Mouse (Mus musculus) cerebellum, postnatal 25 days (tissue): ENCODE measurements around the gene Kdm7a.

Experiments used
- DNase-seq, 2 experiments: peaks; one replicate each; pipeline ENCODE4 v3.0.0; 2021; ENCODE audit warnings: mixed read lengths in 2 of 2

The Kdm7a gene

DNA sequence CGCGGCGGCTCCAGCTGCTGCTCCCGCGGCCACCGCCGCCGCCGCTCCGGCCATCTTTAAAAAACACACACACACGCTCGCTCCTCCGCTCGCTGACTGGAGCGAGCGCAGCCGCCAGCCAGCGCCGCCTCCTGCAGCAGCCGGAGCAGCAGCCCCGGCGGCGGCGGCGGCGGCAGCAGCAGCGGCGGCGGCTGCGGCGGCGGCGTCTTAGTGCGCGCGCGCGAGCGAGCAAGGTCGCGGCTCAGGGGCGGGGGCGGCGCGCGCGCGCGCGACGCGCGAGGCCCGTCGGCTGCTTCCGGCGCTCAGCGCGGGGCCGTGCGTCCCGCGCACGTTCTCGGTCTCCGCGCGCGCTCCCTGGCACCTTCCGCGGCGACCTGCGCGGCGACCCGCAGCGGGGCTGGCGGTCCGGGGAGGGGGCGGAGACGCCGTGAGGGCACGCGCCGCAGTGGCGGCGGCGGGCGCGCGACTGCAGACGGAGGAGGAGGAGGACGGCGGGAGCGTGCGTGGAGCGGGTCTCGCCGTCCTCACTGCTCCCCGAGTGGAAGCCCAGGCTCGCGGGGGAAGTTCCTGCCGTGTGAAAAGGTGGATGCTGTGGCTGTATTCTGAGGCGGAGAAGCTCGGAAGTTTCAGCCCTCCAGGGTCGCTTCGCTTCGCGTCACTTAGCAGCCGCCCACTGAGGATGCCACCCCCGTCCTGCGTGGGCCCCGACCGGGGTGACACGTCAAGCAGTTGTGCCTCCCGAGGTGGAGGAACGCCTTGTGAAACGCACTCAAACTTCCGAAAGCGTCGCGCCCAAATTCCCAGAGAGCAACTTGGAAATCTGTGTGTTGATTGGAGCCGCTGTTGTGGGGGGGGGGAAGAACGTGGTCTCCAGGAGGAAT is at the start of gene Kdm7a:
Kdm7a (minus strand) TSS at position 209 of the 881 bp plus-strand sequence.
- peak; percentile 93 to 96 for DNase-seq

DNA sequence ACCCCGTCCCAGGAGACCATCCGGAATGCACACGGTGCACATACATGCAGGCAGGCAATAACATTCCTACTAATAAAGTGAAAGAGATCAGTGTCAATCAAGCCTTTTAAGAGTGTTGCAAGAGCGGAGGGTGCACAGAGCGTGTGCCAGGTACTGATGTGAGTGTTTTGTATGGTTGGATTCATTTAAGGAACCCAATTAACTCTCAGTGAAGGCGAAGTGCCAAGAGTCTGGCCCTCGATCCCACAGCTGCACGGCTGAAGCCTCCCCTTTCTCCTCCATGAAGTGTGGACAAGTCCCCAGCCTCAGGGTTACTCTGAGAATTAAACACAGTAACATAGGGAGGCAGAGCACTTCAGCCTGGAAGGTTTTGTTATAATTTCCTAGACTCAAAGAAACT is 48.7 kb upstream of the Kdm7a start:
- no peak for DNase-seq

DNA sequence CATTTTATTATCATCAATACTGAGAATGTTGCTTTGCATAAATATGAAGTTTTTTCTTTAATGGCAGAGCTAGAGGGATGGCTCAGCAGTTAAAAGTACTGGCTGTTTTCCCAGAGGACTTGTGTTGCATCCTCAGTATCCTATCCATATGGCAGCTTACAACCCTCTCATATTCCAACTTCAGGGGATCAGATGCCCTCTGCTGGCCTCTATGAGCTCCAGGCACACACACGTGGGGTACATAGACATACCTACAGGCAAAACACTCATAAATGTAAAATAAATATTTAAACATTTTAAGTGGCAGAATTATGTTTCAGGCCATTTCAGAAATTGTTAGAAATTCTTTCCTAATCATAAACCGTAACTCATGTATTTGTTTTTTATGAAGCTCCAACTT is 43.5 kb upstream of the Kdm7a start:
- DNase-seq, result no peak

DNA sequence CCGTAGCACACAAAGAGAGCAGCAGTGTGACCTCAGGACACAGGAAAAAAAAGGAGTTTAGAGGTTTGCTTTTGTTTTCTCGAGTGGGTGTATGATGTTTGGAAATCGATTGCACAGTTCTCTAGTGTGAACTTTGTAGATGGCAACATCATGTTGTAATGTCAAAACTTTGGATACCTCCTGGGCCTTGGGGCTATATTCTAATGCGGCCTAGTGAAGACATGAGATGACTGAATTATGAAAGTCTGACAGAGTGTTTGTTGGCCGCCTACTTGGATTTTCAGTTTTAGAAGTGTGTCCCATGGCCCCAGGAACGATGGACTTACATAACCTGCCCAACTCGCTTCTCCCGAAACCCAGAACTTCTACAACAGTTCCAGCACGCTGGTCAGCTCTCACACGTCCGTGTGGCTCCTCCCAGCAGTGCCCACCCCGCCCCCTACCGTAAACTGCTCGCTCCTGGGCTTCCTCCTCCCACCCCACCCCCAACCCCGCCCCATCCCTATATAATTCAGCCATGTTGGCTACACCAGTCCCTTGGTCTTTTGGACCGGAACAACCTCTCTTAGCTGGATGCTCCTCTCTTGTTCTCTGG is 42.7 kb upstream of the Kdm7a start:
- DNase-seq, result no peak

DNA sequence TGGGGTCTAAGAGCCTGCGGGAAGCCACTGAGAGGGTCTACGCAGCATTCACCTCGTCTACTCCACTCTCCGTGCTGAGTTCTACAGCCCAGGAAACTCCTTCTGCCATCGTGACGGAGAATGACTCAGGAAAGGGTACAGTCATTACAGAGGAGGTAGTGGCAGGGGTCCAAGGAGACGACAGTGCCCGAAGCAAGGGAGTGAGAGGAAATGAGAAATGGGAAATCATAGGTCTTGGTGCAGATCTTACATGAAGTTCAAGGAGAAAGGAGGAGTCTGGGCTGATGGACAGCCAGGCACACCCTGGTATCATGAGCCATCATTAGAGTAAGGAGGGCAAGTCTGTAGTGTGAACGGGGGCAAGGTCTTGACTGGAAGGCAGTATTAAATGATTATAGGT is 37.5 kb upstream of the Kdm7a start:
- no peak for DNase-seq

DNA sequence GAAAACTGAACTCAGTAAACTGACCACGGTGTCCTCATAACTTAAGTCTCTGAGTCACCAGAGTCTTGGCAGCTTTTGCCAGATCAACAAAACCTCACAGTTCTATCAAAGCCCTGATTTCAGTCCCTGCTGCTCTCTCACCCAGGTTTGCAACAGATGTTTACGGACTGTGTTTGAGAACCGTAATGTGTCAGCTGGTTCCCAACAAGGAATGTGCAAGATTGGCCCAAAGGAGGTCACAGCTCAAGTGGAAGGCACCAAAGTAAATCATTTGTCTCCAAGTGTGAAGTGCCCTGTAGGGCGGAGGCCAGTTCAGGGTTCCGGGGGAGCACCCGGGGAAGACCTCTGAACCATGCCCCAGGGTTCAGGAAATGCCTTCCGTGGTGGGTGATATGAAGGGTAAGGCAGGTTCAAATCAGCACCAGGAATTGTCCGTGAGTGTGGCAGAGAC is 36.9 kb upstream of the Kdm7a start:
- DNase-seq, result peak in 1 of 2 experiments; percentile 14

DNA sequence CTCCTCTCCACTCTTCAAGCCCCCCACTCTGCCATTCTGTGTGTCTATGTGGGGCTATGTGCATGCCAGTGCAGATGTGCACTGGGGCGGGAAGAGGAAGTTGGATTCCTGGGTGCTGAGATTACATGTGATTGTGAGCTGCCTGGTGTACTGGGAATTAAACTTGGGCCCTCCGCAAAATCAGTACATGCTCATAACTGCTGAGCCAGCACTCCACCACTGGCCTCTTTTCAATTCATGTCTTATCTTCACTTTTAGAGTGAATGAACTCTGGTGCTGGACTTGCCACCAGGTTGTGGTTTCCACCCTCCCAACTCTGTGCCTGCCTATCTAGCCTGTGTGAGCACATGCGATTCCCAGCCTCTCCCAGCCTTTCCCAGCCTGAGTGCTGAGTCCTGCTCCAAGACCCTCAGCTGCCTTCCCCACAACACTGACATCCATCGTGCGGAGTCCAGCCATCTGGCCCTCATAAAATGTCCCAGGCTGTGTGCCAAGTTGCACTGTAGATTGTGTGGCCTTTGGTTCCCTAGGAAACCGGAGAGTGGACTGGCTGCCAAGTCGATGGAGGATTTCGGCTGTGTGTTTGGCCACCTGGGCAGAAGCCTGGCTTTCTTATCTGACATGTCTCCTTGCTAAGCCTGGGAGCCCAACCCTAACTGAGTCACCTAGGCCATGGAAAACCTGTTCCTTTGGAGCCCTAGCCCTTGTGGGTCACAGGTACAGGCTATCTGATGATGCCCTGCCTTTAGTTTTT is 36.3 kb upstream of the Kdm7a start:
- DNase-seq, result peak; percentile 86 to 91

DNA sequence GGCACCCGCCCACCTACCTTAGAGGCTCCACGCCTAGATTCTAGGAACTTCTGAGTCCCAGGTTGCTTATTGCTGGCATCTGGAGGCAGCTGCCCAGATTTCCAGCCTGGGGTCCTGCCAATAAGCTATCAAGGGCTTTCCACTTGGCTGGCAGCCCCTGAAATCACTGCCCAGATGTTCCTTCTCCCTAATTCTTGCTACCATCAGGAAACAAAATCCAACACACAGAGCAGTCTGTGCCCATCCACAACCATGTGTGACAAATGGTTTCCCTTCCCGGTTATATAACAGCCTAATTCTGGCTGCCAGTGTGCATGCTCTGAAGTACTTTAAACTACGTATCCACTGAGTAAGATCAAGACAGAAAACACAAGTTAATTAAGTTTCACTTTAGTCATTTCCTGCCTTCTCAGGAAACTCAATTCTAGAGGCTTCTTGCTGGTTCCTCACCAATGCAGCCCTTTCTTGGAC is 34.9 kb upstream of the Kdm7a start:
- DNase-seq, result no peak

DNA sequence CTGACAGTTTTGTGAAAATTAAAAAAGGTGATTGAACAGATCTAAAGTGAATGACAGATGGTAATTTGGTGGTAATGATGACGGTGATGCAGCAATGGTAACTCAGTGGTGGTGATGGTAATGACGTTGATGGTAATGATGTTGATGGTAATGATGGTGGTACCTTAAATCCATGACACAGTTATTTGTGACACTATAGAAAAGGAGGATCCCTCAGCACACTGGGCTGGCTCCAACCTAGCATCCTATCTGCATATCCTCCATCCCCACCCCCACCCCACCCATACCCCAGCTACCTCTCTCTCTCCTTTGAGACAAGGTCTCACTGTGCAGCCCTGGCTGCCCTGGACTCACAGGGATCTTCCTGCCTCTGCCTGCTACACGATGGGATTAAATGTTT is 34.4 kb upstream of the Kdm7a start:
- DNase-seq, result no peak

DNA sequence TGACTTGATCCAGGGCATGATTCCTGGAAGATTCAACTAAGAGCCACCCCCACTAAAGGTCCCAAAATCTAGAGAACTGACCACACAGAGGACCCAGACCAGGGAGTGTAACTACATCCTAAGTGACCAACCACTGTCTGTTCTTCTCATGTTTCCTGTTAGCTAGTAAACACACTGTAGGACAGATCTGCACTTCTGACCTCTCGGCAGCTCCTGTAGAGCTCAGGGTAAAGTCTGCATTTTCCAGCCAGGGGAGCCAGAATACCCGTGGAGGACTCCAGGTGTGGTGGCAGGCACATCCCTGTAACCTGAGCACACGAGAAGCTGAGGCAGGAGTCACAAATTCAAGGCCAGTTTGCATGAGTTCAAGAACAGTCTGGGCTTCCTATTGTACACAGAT is 31.3 kb upstream of the Kdm7a start:
- no peak for DNase-seq

DNA sequence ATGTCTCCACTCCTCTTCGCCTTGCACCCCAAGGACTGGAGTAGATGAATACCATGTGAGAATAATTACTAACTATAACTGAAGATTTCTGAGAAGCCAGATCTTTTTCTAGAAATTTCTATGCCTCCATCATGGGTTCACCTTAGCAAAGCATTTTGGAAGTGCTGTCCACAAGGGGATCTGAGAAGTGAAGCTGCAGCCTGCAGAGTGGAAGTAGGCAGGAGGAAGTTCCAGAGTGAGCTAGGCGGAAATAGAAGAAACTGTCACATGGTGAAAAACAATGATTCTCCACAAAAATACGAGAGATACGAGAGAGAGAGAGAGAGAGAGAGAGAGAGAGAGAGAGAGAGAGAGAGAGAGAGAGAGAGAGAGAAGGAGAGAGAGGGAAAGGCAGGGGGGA is 26.0 kb upstream of the Kdm7a start:
- no peak for DNase-seq

DNA sequence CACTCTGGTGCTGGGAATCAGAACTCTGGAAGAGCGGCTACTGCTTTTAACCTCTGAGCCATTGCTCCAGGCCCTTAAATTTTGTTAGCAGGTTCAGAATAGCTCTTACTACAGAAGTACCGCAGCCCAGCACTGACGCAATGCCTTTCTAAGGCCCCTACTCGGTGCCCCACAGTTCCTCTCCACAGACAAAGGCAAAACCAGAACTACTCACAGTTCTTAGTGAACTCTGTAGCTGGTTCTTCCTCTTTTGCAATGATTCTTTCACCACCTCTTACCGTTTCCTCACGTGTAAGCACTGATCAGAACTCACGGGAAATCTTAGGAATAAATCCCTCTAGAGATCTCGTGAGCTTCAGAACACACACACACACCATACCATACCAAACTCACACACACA is 24.1 kb upstream of the Kdm7a start:
- DNase-seq, result no peak

DNA sequence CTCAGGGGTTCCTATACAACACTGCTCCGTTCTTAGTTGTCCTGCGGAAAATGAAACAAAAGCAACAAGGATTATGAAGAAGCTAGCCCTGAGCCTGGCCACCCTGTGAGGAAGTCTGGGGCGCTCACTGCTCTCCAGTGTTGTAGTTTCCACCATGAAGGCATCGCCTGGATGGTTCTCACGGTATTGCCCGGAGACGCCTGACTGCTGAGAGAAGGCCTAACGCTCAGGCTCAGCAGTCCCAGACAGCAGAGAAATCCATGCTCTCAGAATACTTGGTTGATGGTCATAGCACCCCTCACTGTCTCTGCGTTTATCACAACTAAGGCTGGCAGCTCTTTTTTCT is 20.0 kb upstream of the Kdm7a start:
- DNase-seq, result peak in 1 of 2 experiments; percentile 19

DNA sequence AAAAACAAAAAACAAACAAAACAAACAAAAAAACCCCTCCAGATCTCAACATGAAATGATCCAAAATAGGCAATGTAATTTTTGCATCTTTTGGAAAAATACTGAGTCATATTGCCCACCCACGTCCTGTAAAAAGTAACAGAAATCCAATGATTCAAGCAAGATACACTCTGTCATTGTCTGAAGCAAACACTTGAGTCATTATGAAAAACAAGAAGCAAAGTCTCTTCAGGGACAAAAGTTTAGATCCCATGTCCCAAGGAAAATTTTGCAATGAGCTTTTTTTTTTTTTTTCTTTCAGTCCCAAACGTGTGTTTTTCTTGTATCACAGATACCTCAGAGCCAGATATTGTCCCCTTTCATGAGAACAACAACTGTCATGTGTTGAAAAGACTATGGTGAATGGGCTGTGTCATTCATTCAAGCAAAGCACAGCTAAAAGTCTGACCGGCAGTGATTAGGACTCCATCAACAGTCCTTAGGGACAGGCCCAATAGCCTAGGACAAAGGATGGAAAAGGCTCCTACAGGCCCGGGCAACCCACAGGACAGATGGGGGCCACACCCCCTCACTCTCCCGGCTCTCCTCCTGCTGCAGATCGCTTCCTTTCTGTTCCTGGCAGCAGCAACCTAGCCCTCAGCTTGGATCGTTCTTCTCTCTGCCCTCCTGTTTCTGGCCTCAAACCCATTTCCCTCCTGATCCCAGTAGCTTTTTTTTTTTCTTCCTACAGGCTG is 19.5 kb upstream of the Kdm7a start:
- peak; percentile 36 to 39 for DNase-seq

DNA sequence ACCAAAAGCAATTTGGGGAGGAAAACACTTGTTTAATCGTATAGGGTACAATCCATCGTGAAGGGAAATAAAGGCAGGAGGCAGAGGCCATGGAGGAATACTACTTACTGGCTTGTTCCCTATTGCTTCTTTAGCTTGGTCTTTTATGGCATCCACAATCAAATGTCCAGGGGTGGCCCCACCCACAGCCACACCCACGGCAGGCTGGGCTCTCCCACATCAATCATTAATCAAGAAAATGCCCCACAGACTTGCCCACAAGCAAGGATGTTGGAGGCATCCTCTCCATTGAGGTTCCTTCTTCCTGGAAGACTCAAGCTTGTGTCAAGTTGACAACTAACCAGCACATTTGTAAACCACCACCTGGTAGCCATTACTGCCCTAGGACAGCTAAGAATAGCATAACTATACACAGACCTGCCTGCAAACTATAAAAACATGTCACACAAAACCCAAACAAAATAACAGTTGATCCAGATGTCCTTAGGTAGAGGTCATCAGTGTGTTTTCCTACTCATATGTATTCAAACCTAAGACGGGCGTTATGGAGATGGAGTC is 16.8 kb upstream of the Kdm7a start:
- no peak for DNase-seq

DNA sequence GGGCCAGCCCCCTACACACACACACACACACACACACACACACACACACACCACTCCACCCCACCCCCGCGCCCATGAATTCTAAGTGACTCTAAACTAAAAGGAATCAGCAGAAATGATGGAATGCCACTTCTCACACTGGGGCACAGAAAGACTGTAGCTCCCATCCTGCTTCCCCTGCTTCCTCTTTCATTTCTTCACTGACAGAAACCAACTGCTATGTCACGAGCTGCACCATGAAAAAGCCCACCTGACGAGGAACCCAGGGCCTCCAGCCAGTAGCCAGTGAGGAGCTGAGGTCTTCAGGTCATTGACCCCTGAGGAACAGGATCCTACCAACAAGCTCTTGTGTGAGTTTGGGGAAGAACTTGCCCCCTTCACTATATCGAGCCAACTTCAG is 15.9 kb upstream of the Kdm7a start:
- DNase-seq, result no peak

DNA sequence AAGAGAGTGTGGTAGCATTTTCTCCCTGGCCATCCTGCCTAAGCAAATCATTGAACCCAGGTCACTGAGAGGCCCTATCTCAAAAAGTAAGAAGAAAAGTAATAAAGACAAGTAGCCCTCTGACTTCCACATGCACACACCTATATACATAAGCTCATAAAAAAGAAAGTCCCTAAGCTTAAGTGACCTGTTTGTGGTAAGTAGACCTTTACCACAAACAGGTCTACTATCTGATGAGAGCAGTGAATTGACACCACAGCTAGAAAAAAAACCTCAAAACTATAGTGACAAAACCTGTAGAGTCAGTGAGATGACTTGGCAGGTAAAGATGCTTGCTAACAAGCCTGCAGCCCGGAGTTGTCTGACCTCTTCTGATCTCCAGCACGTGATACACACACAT is 11.4 kb upstream of the Kdm7a start:
- no peak for DNase-seq

DNA sequence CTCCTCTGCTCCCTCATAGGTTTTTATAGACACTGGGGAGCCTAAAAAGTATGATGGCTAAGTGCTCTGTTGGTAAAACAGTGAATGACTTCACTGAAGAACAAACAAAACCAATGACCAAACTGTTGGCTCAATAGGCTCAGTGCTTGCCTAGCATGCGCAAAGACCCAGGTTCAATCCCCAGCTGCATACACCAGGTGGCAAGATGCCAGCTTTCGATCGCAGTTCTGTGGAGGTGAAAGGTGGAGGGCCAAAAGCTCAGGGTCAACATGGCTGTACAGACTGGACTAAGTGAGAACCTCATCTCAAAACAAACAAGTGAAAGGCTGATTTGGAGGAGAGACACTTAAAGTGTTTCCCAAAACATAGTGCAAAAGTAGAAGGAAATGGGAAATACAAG is 10.5 kb upstream of the Kdm7a start:
- no peak for DNase-seq

DNA sequence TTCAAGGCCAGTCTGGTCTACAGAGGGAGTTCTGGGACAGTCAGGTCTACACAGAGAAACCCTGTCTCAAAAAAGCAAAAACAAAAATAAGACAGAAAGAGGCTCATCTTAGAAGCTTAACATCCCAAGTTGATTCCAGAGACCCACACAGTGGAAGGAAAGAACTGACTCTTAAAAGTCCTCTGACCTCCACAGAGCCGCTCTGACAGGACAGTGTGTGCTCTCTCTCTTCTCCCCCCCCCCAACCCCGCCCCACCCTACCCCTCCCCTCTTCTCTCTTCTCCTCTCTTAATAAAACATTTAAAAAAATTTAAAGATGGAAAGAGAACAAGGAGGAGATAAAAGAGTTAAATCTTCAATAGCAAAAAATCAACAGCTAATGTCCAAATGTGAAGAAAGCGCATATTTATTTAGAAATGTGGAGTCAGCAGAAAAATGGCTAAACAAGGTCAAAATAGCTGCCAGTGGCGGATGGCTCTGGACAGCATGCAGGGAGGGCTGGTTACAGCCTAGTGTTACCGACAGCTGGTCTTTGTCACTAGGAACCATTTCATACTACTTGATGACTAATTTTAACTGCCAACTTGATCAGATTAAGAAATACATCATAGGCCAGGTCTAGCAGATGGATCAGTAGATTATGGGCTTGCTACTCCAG is 8.5 kb upstream of the Kdm7a start:
- DNase-seq, result no peak

DNA sequence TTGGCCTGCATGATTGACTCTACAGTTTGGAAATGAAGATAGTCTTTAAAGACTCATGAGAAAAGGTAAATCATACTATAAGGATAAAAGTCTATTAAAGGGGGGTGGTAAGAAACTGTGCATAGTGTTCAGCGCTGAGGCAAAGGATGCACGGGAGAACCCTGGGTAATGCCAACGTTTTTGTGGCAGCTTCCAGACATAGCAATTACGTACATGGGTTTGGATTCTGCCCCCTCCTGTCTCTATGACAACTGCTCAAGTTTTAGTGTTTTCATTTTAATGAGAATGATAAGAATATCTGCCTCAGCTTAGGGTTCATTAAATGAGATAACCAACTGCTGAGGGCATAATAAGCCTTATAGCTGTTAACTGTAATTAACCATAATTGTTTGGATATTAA is 3.1 kb upstream of the Kdm7a start:
- no peak for DNase-seq

DNA sequence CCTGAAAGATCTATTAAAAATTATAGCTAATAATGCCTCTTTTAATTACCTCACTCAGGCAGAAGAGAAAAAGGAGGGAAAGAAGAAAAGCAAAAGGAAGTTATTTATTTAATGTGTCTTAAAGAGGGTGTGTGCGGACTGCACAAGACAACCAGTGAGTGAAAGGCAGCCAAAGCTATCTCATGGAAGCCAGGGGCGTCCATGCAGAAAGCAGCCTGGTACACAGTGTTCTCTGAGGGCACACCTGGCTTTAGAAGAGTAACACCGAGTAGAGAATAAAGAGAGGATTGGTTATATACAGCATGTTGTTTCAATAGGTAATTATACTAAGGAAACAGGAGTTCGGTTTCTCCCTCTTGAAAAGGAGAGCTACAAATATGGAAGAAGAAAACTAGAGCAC is 1.6 kb upstream of the Kdm7a start:
- no peak for DNase-seq
